13 mouse cellular contexts compared by ENCODE assay signal in the genomic region with DNA sequence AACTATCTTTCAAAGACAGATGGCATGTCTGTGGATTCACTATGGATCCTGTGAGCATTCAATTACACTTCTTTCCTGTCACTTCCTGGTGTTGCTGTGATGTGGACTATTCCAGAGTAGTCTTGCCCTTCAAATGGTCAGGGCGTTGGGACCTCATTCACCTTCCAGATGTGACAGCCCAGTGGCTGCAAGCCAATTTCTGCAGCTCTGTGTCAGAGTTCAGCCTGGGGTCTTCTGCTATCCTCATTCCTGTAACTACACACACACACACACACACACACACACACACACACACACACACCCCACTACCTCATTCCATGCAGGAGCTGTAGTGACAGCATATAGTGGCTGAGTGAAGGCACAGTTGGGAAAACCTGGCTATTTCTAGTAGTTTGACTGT.
"Had no signal": no experiment of that assay in that cellular context is flagged by ENCODE, and none has a peak within 500 bp of the region (broad histone marks: within the 10 kb centered on the region; RNA-seq: fewer than 3 reads in every experiment).

No protein-coding gene starts in this region.

- H3K27ac ChIP-seq: left cerebral cortex, adult 2 months; limb, embryonic 15.5 days; liver, embryonic 12.5 days; midbrain, embryonic 10.5 days; midbrain, embryonic 15.5 days; neural tube, embryonic 13.5 days; stomach, embryonic 15.5 days had no signal

- DNase-seq: kidney, adult 8-10 months; kidney, postnatal 25 days; lung, postnatal 36 days; retina, postnatal 1 day; thymus, adult 2 months; thymus, postnatal 25 days had no signal

- ATAC-seq: liver, embryonic 12.5 days; midbrain, embryonic 15.5 days had no signal

- H3K27me3 ChIP-seq: limb, embryonic 15.5 days; liver, embryonic 12.5 days; midbrain, embryonic 15.5 days; neural tube, embryonic 13.5 days; stomach, embryonic 15.5 days had no signal

- H3K9me3 ChIP-seq: limb, embryonic 15.5 days; liver, embryonic 12.5 days; midbrain, embryonic 10.5 days; midbrain, embryonic 15.5 days; neural tube, embryonic 13.5 days; stomach, embryonic 15.5 days had no signal

- H3K4me3 ChIP-seq: left cerebral cortex, adult 2 months; limb, embryonic 15.5 days; liver, embryonic 12.5 days; midbrain, embryonic 10.5 days; midbrain, embryonic 15.5 days; neural tube, embryonic 13.5 days; stomach, embryonic 15.5 days had no signal

- H3K4me2 ChIP-seq: limb, embryonic 15.5 days; liver, embryonic 12.5 days; midbrain, embryonic 15.5 days; neural tube, embryonic 13.5 days; stomach, embryonic 15.5 days had no signal

- H3K4me1 ChIP-seq: limb, embryonic 15.5 days; liver, embryonic 12.5 days; midbrain, embryonic 10.5 days; midbrain, embryonic 15.5 days; neural tube, embryonic 13.5 days; stomach, embryonic 15.5 days had no signal

- H3K9ac ChIP-seq: limb, embryonic 15.5 days; liver, embryonic 12.5 days; midbrain, embryonic 15.5 days; neural tube, embryonic 13.5 days; stomach, embryonic 15.5 days had no signal

- H3K36me3 ChIP-seq: limb, embryonic 15.5 days; liver, embryonic 12.5 days; midbrain, embryonic 10.5 days; midbrain, embryonic 15.5 days; neural tube, embryonic 13.5 days; stomach, embryonic 15.5 days had no signal
